Mouse (Mus musculus): ENCODE results near the gene Gria1. TPM values are rescaled to one million over a fixed set of nuclear protein-coding genes. Genes with fewer than 3 reads are reported as not detected.

Gene Gria1
- polyA plus RNA-seq, 1 experiment from 2014 or later = 0.29 TPM

- no peak for TF ChIP-seq CTCF (IDR thresholded peaks at IDR 0.05; ENCODE audit: low read depth)
- H3K4me3 ChIP-seq (ENCODE audit: low read depth, low read length) = no peak overlapping the region
- H3K27ac ChIP-seq (ENCODE audit: low read depth) = no peak overlapping the region
- H3K4me2 ChIP-seq = no peak overlapping the region
- H3K4me1 ChIP-seq (ENCODE audit: insufficient read depth) = peaks cover 5% of the 10 kb centered on the region; the same call in 1 of the 2 replicates
- H3K27me3 ChIP-seq (ENCODE audit: insufficient read depth, low read length) = no peaks in the 10 kb centered on the region
- H3K36me3 ChIP-seq (ENCODE audit: insufficient read depth) = no peaks in the 10 kb centered on the region
- H3K9ac ChIP-seq = no peak overlapping the region
- ATAC-seq (ENCODE audit: insufficient read depth) (no peak), DNase-seq (no peak)
- WGBS = 95% methylated on average over 4 of the region's 4 CpGs
- no peaks in the 10 kb centered on the region for H3K9me3 ChIP-seq (ENCODE audit: low read depth, low read length)
Observed at GRCm38 (mm10) chr11:57274687-57275086, 263.5 kb downstream of the Gria1 start.

GRCm38 (mm10) chr11:57278056-57278455 is 266.9 kb downstream of the Gria1 start:
- Histone ChIP-seq H3K4me3 (ENCODE audit: low read depth, low read length) (no peak overlapping the region), H3K36me3 (ENCODE audit: insufficient read depth) (no peaks in the 10 kb centered on the region), H3K9me3 (ENCODE audit: low read depth, low read length) (no peaks in the 10 kb centered on the region), H3K27ac (ENCODE audit: low read depth) (no peak overlapping the region), H3K9ac (no peak overlapping the region), H3K27me3 (ENCODE audit: insufficient read depth, low read length) (no peaks in the 10 kb centered on the region), H3K4me2 (0 out of 2 replicates have a peak overlapping the region, but pooled peaks have one; percentile 27), H3K4me1 (ENCODE audit: insufficient read depth) (peaks cover 5% of the 10 kb centered on the region; the same call in 1 of the 2 replicates)
- no peak for ATAC-seq (ENCODE audit: insufficient read depth)
- TF ChIP-seq CTCF (IDR thresholded peaks at IDR 0.05; ENCODE audit: low read depth) = no peak
- WGBS = 26% methylated on average over 9 of the region's 10 CpGs
- no peak for DNase-seq

- Histone ChIP-seq H3K4me1 (ENCODE audit: insufficient read depth) (no peaks in the 10 kb centered on the region), H3K4me2 (no peak overlapping the region), H3K27ac (ENCODE audit: low read depth) (no peak overlapping the region), H3K4me3 (ENCODE audit: low read depth, low read length) (no peak overlapping the region), H3K36me3 (ENCODE audit: insufficient read depth) (no peaks in the 10 kb centered on the region), H3K9ac (no peak overlapping the region), H3K9me3 (ENCODE audit: low read depth, low read length) (no peaks in the 10 kb centered on the region), H3K27me3 (ENCODE audit: insufficient read depth, low read length) (no peaks in the 10 kb centered on the region)
- DNase-seq = no peak
- TF ChIP-seq CTCF (IDR thresholded peaks at IDR 0.05; ENCODE audit: low read depth) = no peak
- 78% methylated on average over 2 of the region's 2 CpGs for WGBS
- ATAC-seq (ENCODE audit: insufficient read depth) = no peak
Observed at GRCm38 (mm10) chr11:57286119-57286518, 274.9 kb downstream of the Gria1 start.

GRCm38 (mm10) chr11:57297376-57297775 is 286.2 kb downstream of the Gria1 start:
- Histone ChIP-seq H3K36me3 (ENCODE audit: insufficient read depth) (no peaks in the 10 kb centered on the region), H3K9me3 (ENCODE audit: low read depth, low read length) (no peaks in the 10 kb centered on the region), H3K4me1 (ENCODE audit: insufficient read depth) (no peaks in the 10 kb centered on the region), H3K27me3 (ENCODE audit: insufficient read depth, low read length) (no peaks in the 10 kb centered on the region), H3K4me2 (no peak overlapping the region), H3K4me3 (ENCODE audit: low read depth, low read length) (no peak overlapping the region), H3K27ac (ENCODE audit: low read depth) (no peak overlapping the region), H3K9ac (no peak overlapping the region)
- ATAC-seq (ENCODE audit: insufficient read depth) (no peak), DNase-seq (no peak)
- TF ChIP-seq CTCF (IDR thresholded peaks at IDR 0.05; ENCODE audit: low read depth) = no peak
- WGBS = 90% methylated on average over 8 of the region's 8 CpGs

GRCm38 (mm10) chr11:57298263-57298662 is 287.1 kb downstream of the Gria1 start:
- Histone ChIP-seq H3K4me3 (ENCODE audit: low read depth, low read length) (no peak overlapping the region), H3K27ac (ENCODE audit: low read depth) (no peak overlapping the region), H3K4me1 (ENCODE audit: insufficient read depth) (no peaks in the 10 kb centered on the region), H3K9me3 (ENCODE audit: low read depth, low read length) (no peaks in the 10 kb centered on the region), H3K36me3 (ENCODE audit: insufficient read depth) (no peaks in the 10 kb centered on the region), H3K4me2 (no peak overlapping the region), H3K9ac (no peak overlapping the region), H3K27me3 (ENCODE audit: insufficient read depth, low read length) (no peaks in the 10 kb centered on the region)
- 43% methylated on average over 2 of the region's 2 CpGs for WGBS
- DNase-seq = no peak
- TF ChIP-seq CTCF (IDR thresholded peaks at IDR 0.05; ENCODE audit: low read depth) = no peak
- no peak for ATAC-seq (ENCODE audit: insufficient read depth)

- DNase-seq = no peak
- Histone ChIP-seq H3K9ac (no peak overlapping the region), H3K4me1 (ENCODE audit: insufficient read depth) (no peaks in the 10 kb centered on the region), H3K27ac (ENCODE audit: low read depth) (no peak overlapping the region), H3K4me2 (no peak overlapping the region), H3K27me3 (ENCODE audit: insufficient read depth, low read length) (no peaks in the 10 kb centered on the region), H3K4me3 (ENCODE audit: low read depth, low read length) (no peak overlapping the region), H3K9me3 (ENCODE audit: low read depth, low read length) (no peaks in the 10 kb centered on the region), H3K36me3 (ENCODE audit: insufficient read depth) (no peaks in the 10 kb centered on the region)
- no peak for ATAC-seq (ENCODE audit: insufficient read depth)
- TF ChIP-seq CTCF (IDR thresholded peaks at IDR 0.05; ENCODE audit: low read depth) = no peak
Observed at GRCm38 (mm10) chr11:57298665-57299064, 287.5 kb downstream of the Gria1 start.

GRCm38 (mm10) chr11:57303602-57304001 is 292.4 kb downstream of the Gria1 start:
- no peaks in the 10 kb centered on the region for H3K4me1 ChIP-seq (ENCODE audit: insufficient read depth)
- no peak for TF ChIP-seq CTCF (IDR thresholded peaks at IDR 0.05; ENCODE audit: low read depth)
- H3K27me3 ChIP-seq (ENCODE audit: insufficient read depth, low read length) = no peaks in the 10 kb centered on the region
- no peaks in the 10 kb centered on the region; the same call in 1 of the 2 replicates for H3K9me3 ChIP-seq (ENCODE audit: low read depth, low read length)
- DNase-seq = no peak
- H3K9ac ChIP-seq = no peak overlapping the region
- H3K4me2 ChIP-seq = no peak overlapping the region
- H3K27ac ChIP-seq (ENCODE audit: low read depth) = no peak overlapping the region
- no peak for ATAC-seq (ENCODE audit: insufficient read depth)
- H3K4me3 ChIP-seq (ENCODE audit: low read depth, low read length) = no peak overlapping the region
- no peaks in the 10 kb centered on the region for H3K36me3 ChIP-seq (ENCODE audit: insufficient read depth)
- WGBS = 100% methylated on average over 1 of the region's 1 CpGs

- ATAC-seq (ENCODE audit: insufficient read depth) = no peak
- Histone ChIP-seq H3K27me3 (ENCODE audit: insufficient read depth, low read length) (no peaks in the 10 kb centered on the region), H3K4me3 (ENCODE audit: low read depth, low read length) (no peak overlapping the region), H3K9me3 (ENCODE audit: low read depth, low read length) (no peaks in the 10 kb centered on the region; the same call in 1 of the 2 replicates), H3K4me1 (ENCODE audit: insufficient read depth) (no peaks in the 10 kb centered on the region), H3K9ac (no peak overlapping the region), H3K36me3 (ENCODE audit: insufficient read depth) (no peaks in the 10 kb centered on the region), H3K27ac (ENCODE audit: low read depth) (no peak overlapping the region), H3K4me2 (no peak overlapping the region)
- TF ChIP-seq CTCF (IDR thresholded peaks at IDR 0.05; ENCODE audit: low read depth) = no peak
- no peak for DNase-seq
- WGBS = 72% methylated on average over 2 of the region's 2 CpGs
Observed at GRCm38 (mm10) chr11:57306116-57306515, 294.9 kb downstream of the Gria1 start.
